Mouse (Mus musculus): ENCODE results near the gene Exoc8. TPM values are rescaled to one million over a fixed set of nuclear protein-coding genes. Genes with fewer than 3 reads are reported as not detected.
A peak's percentile ranks its signal among the peaks of the same experiment; 100 is the strongest.

Exoc8 gene
- total and polyA plus RNA-seq, 3 experiments = 9.5 to 16.9 TPM; not detected in 1

DNA sequence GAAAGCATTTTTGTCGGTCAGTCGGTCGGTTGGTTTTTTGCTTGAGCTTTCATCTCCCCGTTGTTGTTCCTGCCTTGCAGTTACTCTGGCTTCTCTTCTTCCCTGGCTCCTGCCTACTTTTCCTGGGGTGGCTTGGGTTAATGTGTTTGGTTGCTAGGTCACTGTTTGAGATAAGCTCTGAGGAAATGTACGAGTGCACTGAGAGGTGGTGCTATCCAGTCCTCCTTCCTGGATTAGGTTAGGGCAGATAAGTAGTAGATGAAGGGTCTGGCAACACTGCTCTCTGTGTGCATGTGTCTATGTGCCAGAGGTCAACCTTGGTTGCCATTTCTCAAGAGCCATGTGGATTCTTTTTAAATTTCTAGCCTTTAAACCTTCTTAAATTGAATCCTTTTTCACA is 24.8 kb downstream of the Exoc8 start:
- no peak overlapping the region for H3K27ac ChIP-seq (ENCODE audit: control insufficient read depth, low read depth, low read length)
- peaks cover 26% of the 10 kb centered on the region for H3K79me2 ChIP-seq (ENCODE audit: control insufficient read depth, insufficient read depth, low read length, poor library complexity)
- no peak overlapping the region for H3K9ac ChIP-seq (ENCODE audit: control insufficient read depth, low read depth, low read length, poor library complexity, severe bottlenecking)
- H3K4me3 ChIP-seq (ENCODE audit: control insufficient read depth in 1 of 2, insufficient read depth in 1 of 2, low read depth in 2 of 2, low read length in 2 of 2) = no peak overlapping the region
- TF ChIP-seq GATA1 (IDR thresholded peaks at IDR 0.05; ENCODE audit: low read depth, low read length) = peak; percentile 38; the same call in 1 of the 2 replicates
- TF ChIP-seq KAT2A (conservative IDR thresholded peaks at IDR 0.05; ENCODE audit: low read depth, low read length) = no peak
- no peak for TF ChIP-seq NELFE (IDR thresholded peaks at IDR 0.05; ENCODE audit: low read depth, low read length)
- peaks cover 11 to 14% of the 10 kb centered on the region in 2 experiments for H3K36me3 ChIP-seq (ENCODE audit: control insufficient read depth in 1 of 2, insufficient read depth in 2 of 2, low read length in 2 of 2)
- no peaks in the 10 kb centered on the region for H3K27me3 ChIP-seq (ENCODE audit: control insufficient read depth in 1 of 2, insufficient read depth in 2 of 2, low read length in 2 of 2)
- no peaks in the 10 kb centered on the region for H3K9me3 ChIP-seq (replicated peaks; ENCODE audit: insufficient read depth, low read length)
- peak; percentile 29 for DNase-seq (ENCODE audit: low read depth, low spot score)
- peaks cover 3 to 17% of the 10 kb centered on the region in 2 experiments for H3K4me1 ChIP-seq (ENCODE audit: control insufficient read depth in 1 of 2, insufficient read depth in 2 of 2, low read length in 2 of 2)

DNA sequence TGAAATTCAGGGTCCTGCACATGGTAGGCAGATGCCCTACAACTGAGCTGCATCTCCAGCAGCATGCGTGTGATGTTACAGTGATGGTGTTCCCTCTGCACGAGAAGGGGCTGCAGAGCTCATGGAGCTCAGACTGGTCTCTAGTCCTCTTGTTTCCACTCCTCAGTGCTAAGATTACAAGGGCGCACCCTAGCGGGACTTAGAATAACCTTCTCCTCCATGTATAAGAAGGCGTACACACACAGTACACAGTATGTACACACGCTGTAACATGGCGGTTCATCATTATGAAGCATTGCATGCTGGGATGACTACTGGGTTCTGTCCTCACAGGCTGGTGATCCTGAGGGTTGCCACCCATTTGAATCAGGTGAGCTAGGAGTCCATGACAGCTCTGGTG is 25.4 kb downstream of the Exoc8 start:
- Histone ChIP-seq H3K9ac (ENCODE audit: control insufficient read depth, low read depth, low read length, poor library complexity, severe bottlenecking) (no peak overlapping the region), H3K79me2 (ENCODE audit: control insufficient read depth, insufficient read depth, low read length, poor library complexity) (peaks cover 32% of the 10 kb centered on the region), H3K27me3 (ENCODE audit: control insufficient read depth in 1 of 2, insufficient read depth in 2 of 2, low read length in 2 of 2) (no peaks in the 10 kb centered on the region), H3K4me3 (ENCODE audit: control insufficient read depth in 1 of 2, insufficient read depth in 1 of 2, low read depth in 2 of 2, low read length in 2 of 2) (no peak overlapping the region), H3K27ac (ENCODE audit: control insufficient read depth, low read depth, low read length) (no peak overlapping the region), H3K36me3 (ENCODE audit: control insufficient read depth in 1 of 2, insufficient read depth in 2 of 2, low read length in 2 of 2) (peaks cover 11 to 18% of the 10 kb centered on the region in 2 experiments), H3K4me1 (ENCODE audit: control insufficient read depth in 1 of 2, insufficient read depth in 2 of 2, low read length in 2 of 2) (peaks cover 6 to 23% of the 10 kb centered on the region in 2 experiments), H3K9me3 (replicated peaks; ENCODE audit: insufficient read depth, low read length) (no peaks in the 10 kb centered on the region)
- TF ChIP-seq USF2 (IDR thresholded peaks at IDR 0.05; ENCODE audit: borderline replicate concordance in 1 of 2, insufficient read depth in 1 of 2, low read depth in 1 of 2, low read length in 2 of 2) = no peak
- TF ChIP-seq ETS1 (IDR thresholded peaks at IDR 0.05; ENCODE audit: low read depth, low read length) = no peak
- TF ChIP-seq RCOR1 (IDR thresholded peaks at IDR 0.05; ENCODE audit: low read depth, low read length) = no peak
- TF ChIP-seq CTCF (IDR thresholded peaks at IDR 0.05 in 2 of 3, conservative IDR thresholded peaks at IDR 0.05 in 1 of 3; ENCODE audit: control insufficient read depth in 1 of 3, insufficient read depth in 1 of 3, low read depth in 2 of 3, low read length in 3 of 3, poor library complexity in 1 of 3, severe bottlenecking in 1 of 3) = 0 out of 6 replicates have a peak, but pooled peaks of 1 of the 3 experiments have one; percentile 3
- no peak for DNase-seq (ENCODE audit: low read depth, low spot score)

DNA sequence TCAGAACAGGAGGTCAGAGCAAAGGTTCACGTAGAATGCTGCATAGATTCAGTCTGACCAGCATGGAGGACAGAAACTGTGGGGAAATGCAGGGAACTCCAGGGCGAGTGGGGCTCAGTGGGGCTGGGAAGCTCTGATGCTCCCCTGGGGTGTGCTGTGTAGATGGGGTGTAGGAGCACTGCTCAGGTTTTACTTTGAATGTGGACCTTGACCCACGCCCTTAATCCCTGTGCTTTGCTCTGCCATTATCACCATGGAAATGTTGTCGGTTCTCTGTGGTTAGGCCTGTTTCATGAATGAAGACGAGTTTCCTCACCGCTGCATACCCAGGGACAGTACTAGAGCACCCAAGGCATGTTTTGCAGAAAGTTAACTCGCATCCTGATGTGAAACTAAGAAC is 26.0 kb downstream of the Exoc8 start:
- DNase-seq (ENCODE audit: low read depth, low spot score) = no peak
- H3K79me2 ChIP-seq (ENCODE audit: control insufficient read depth, insufficient read depth, low read length, poor library complexity) = peaks cover 33% of the 10 kb centered on the region
- H3K4me3 ChIP-seq (ENCODE audit: control insufficient read depth in 1 of 2, insufficient read depth in 1 of 2, low read depth in 2 of 2, low read length in 2 of 2) = no peak overlapping the region
- H3K9ac ChIP-seq (ENCODE audit: control insufficient read depth, low read depth, low read length, poor library complexity, severe bottlenecking) = no peak overlapping the region
- H3K27me3 ChIP-seq (ENCODE audit: control insufficient read depth in 1 of 2, insufficient read depth in 2 of 2, low read length in 2 of 2) = no peaks in the 10 kb centered on the region
- H3K27ac ChIP-seq (ENCODE audit: control insufficient read depth, low read depth, low read length) = no peak overlapping the region
- H3K36me3 ChIP-seq (ENCODE audit: control insufficient read depth in 1 of 2, insufficient read depth in 2 of 2, low read length in 2 of 2) = peaks cover 11 to 21% of the 10 kb centered on the region in 2 experiments
- peaks cover 10 to 28% of the 10 kb centered on the region in 2 experiments for H3K4me1 ChIP-seq (ENCODE audit: control insufficient read depth in 1 of 2, insufficient read depth in 2 of 2, low read length in 2 of 2)
- no peaks in the 10 kb centered on the region for H3K9me3 ChIP-seq (replicated peaks; ENCODE audit: insufficient read depth, low read length)
- TF ChIP-seq GATA1 (IDR thresholded peaks at IDR 0.05; ENCODE audit: low read depth, low read length) (no peak), ELF1 (IDR thresholded peaks at IDR 0.05; ENCODE audit: low read depth, low read length) (no peak), UBTF (IDR thresholded peaks at IDR 0.05; ENCODE audit: borderline replicate concordance, insufficient read depth, low read depth, low read length) (no peak), POLR2AphosphoS5 (IDR thresholded peaks at IDR 0.05; ENCODE audit: borderline replicate concordance, low read depth, low read length) (no peak), E2F4 (IDR thresholded peaks at IDR 0.05; ENCODE audit: borderline replicate concordance, low read depth, low read length) (no peak)

All from MEL (cell line).